ENCODE assay signal across 21 mouse cellular contexts in genomic region chr14:62215071-62215470, GRCm38 (mm10).
A peak's percentile ranks its signal among the peaks of the same experiment; 100 is the strongest.
DNase-seq lines count a peak whose midpoint lies in the region; ATAC-seq and TF ChIP-seq lines count a peak whose summit lies in the region.
"Had no signal": no experiment of that assay in that cellular context is flagged by ENCODE, and none has a peak within 500 bp of the region (broad histone marks: within the 10 kb centered on the region; RNA-seq: fewer than 3 reads in every experiment).

No protein-coding gene starts in this region.

- H3K4me1 ChIP-seq in lung, embryonic 14.5 days (ENCODE audit: insufficient read depth), result no peaks in the 10 kb centered on the region
- H3K4me1 ChIP-seq in lung, embryonic 16.5 days (replicated peaks; ENCODE audit: control insufficient read depth, insufficient read depth, low read length), result 0 out of 2 replicates have a peak, but pooled peaks cover 2% of the 10 kb centered on the region
- H3K4me1 ChIP-seq: embryonic facial prominence, embryonic 13.5 days; embryonic facial prominence, embryonic 15.5 days; forebrain, embryonic 10.5 days; forebrain, embryonic 12.5 days had no signal

- no peak overlapping the region for H3K27ac ChIP-seq in lung, embryonic 14.5 days (ENCODE audit: low read depth)
- H3K27ac ChIP-seq in lung, embryonic 16.5 days (ENCODE audit: low read length), result 0 out of 2 replicates have a peak overlapping the region, but pooled peaks have one; percentile 24
- H3K27ac ChIP-seq: embryonic facial prominence, embryonic 13.5 days; embryonic facial prominence, embryonic 15.5 days; forebrain, embryonic 10.5 days; forebrain, embryonic 12.5 days had no signal

- H3K36me3 ChIP-seq in lung, embryonic 14.5 days (ENCODE audit: insufficient read depth), result no peaks in the 10 kb centered on the region
- no peaks in the 10 kb centered on the region for H3K36me3 ChIP-seq in lung, embryonic 16.5 days (ENCODE audit: control insufficient read depth, insufficient read depth, low read length)
- H3K36me3 ChIP-seq: embryonic facial prominence, embryonic 13.5 days; embryonic facial prominence, embryonic 15.5 days; forebrain, embryonic 10.5 days; forebrain, embryonic 12.5 days had no signal

- no peak for TF ChIP-seq CTCF in lung, embryonic 14.5 days (IDR thresholded peaks at IDR 0.05; ENCODE audit: low read depth)

- H3K9me3 ChIP-seq in lung, embryonic 14.5 days (ENCODE audit: low read depth, low read length), result no peaks in the 10 kb centered on the region
- no peaks in the 10 kb centered on the region for H3K9me3 ChIP-seq in lung, embryonic 16.5 days (ENCODE audit: control insufficient read depth, low read length)
- H3K9me3 ChIP-seq: embryonic facial prominence, embryonic 13.5 days; embryonic facial prominence, embryonic 15.5 days; forebrain, embryonic 10.5 days; forebrain, embryonic 12.5 days had no signal

- ATAC-seq in lung, embryonic 14.5 days (ENCODE audit: insufficient read depth), result no peak
- ATAC-seq in lung, embryonic 16.5 days (ENCODE audit: low read depth), result peak; percentile 61
- ATAC-seq: forebrain, embryonic 14.5 days; forebrain, embryonic 16.5 days had no signal

- WGBS in lung, embryonic 14.5 days, result 30% methylated on average over 1 of the region's 1 CpGs
- 13% methylated on average over 1 of the region's 1 CpGs for WGBS in lung, embryonic 16.5 days

- no peak overlapping the region for H3K4me2 ChIP-seq in lung, embryonic 14.5 days
- H3K4me2 ChIP-seq in lung, embryonic 16.5 days (ENCODE audit: low read depth, low read length), result no peak overlapping the region
- H3K4me2 ChIP-seq: embryonic facial prominence, embryonic 13.5 days; embryonic facial prominence, embryonic 15.5 days; forebrain, embryonic 12.5 days had no signal

- H3K27me3 ChIP-seq in lung, embryonic 14.5 days (ENCODE audit: insufficient read depth, low read length), result no peaks in the 10 kb centered on the region
- no peaks in the 10 kb centered on the region for H3K27me3 ChIP-seq in lung, embryonic 16.5 days (ENCODE audit: control insufficient read depth, insufficient read depth, low read depth, low read length)
- H3K27me3 ChIP-seq: embryonic facial prominence, embryonic 13.5 days; embryonic facial prominence, embryonic 15.5 days; forebrain, embryonic 12.5 days had no signal

- peak; percentile 36 for DNase-seq in lung, embryonic 14.5 days
- no peak for DNase-seq in lung, postnatal 10 days
- DNase-seq in lung, postnatal 36 days, result no peak
- DNase-seq: adrenal gland, adult 2 months; adrenal gland, postnatal 10 days; adrenal gland, postnatal 25 days; cerebellum, adult 11 months; cerebellum, adult 18-20 months; cerebellum, adult 8-10 months; cerebellum, adult 9-11 months; cerebellum, postnatal 14 days; cerebellum, postnatal 36 days; embryo, embryonic 11 days had no signal

- H3K4me3 ChIP-seq in lung, embryonic 14.5 days (ENCODE audit: low read depth, low read length), result no peak overlapping the region
- no peak overlapping the region for H3K4me3 ChIP-seq in lung, embryonic 16.5 days (ENCODE audit: low read length)
- H3K4me3 ChIP-seq: embryonic facial prominence, embryonic 13.5 days; embryonic facial prominence, embryonic 15.5 days; erythroblast, embryonic 14.5 days; forebrain, embryonic 10.5 days; forebrain, embryonic 12.5 days had no signal

- no peak overlapping the region for H3K9ac ChIP-seq in lung, embryonic 14.5 days
- no peak overlapping the region for H3K9ac ChIP-seq in lung, embryonic 16.5 days (ENCODE audit: low read length)
- H3K9ac ChIP-seq: embryonic facial prominence, embryonic 13.5 days; embryonic facial prominence, embryonic 15.5 days; forebrain, embryonic 12.5 days had no signal
